Mouse (Mus musculus) gastrocnemius, adult 18-20 months (tissue): ENCODE results near the gene Barhl1. TPM values are rescaled to one million over a fixed set of nuclear protein-coding genes. Genes with fewer than 3 reads are reported as not detected.

ENCODE experiments used
- DNase-seq: peaks from one replicate; pipeline ENCODE4 v3.0.0; 2021; ENCODE audit warnings: low spot score
- long read RNA-seq, 2 experiments: library from polyadenylated mRNA; stranded (forward); transcript quantifications; one replicate each; pipeline ENCODE4 v2.0.0; 2021
- total RNA-seq, 2 experiments: library from RNA; stranded (reverse); gene quantifications; 2 replicates each; pipeline ENCODE4 v1.2.3; 2021

The Barhl1 gene
- total RNA-seq = not detected
- long read RNA-seq, experiment 1 = 0 reads
- long read RNA-seq, experiment 2 = 0 reads

- DNase-seq = no peak
These were observed at the start of gene Barhl1 for GRCm38 (mm10) chr2:28916513-28916865. TSS of gene Barhl1 (minus strand) at chr2:28916668.

- no peak for DNase-seq
These were observed 47.1 kb upstream of the Barhl1 start for GRCm38 (mm10) chr2:28963565-28963964.

GRCm38 (mm10) chr2:28961636-28962035, 45.2 kb upstream of the Barhl1 start:
- DNase-seq = no peak

GRCm38 (mm10) chr2:28961024-28961585, 44.6 kb upstream of the Barhl1 start:
- no peak for DNase-seq

GRCm38 (mm10) chr2:28956874-28957273, 40.4 kb upstream of the Barhl1 start:
- no peak for DNase-seq

GRCm38 (mm10) chr2:28954595-28954994, 38.1 kb upstream of the Barhl1 start:
- DNase-seq = no peak

GRCm38 (mm10) chr2:28952981-28953380, 36.5 kb upstream of the Barhl1 start:
- DNase-seq = no peak

- no peak for DNase-seq
These were observed 29.8 kb upstream of the Barhl1 start for GRCm38 (mm10) chr2:28946312-28946711.

- DNase-seq = no peak
These were observed 28.9 kb upstream of the Barhl1 start for GRCm38 (mm10) chr2:28945388-28945787.

- no peak for DNase-seq
These were observed 27.4 kb upstream of the Barhl1 start for GRCm38 (mm10) chr2:28943666-28944516.

- no peak for DNase-seq
These were observed 22.5 kb upstream of the Barhl1 start for GRCm38 (mm10) chr2:28938997-28939396.

GRCm38 (mm10) chr2:28930571-28930970, 14.1 kb upstream of the Barhl1 start:
- DNase-seq = no peak

GRCm38 (mm10) chr2:28923912-28924311, 7.4 kb upstream of the Barhl1 start:
- DNase-seq = peak; percentile 45

- DNase-seq = no peak
These were observed 2.5 kb upstream of the Barhl1 start for GRCm38 (mm10) chr2:28919001-28919400.

- DNase-seq = no peak
These were observed 1.3 kb upstream of the Barhl1 start for GRCm38 (mm10) chr2:28917518-28918361.

- DNase-seq = no peak
These were observed 669 bp upstream of the Barhl1 start for GRCm38 (mm10) chr2:28917156-28917517.

GRCm38 (mm10) chr2:28915768-28916512, 528 bp downstream of the Barhl1 start:
- peak; percentile 33 for DNase-seq

GRCm38 (mm10) chr2:28915104-28915738, 1.2 kb downstream of the Barhl1 start:
- DNase-seq = no peak

- DNase-seq = no peak
These were observed 2.3 kb downstream of the Barhl1 start for GRCm38 (mm10) chr2:28914121-28914520.

- DNase-seq = no peak
These were observed 3.5 kb downstream of the Barhl1 start for GRCm38 (mm10) chr2:28912961-28913360.
